Comparison of ENCODE assay signal across 19 mouse cellular contexts in genomic region chr12:106726920-106727319, GRCm38 (mm10).
DNase-seq lines count a peak whose midpoint lies in the region; ATAC-seq and TF ChIP-seq lines count a peak whose summit lies in the region.
"Had no signal": no experiment of that assay in that cellular context is flagged by ENCODE, and none has a peak within 500 bp of the region (broad histone marks: within the 10 kb centered on the region; RNA-seq: fewer than 3 reads in every experiment).

No protein-coding gene starts in this region.

- ATAC-seq in cerebellum, adult (ENCODE audit: insufficient number of reproducible peaks, low FRiP score, low TSS enrichment) = no peak
- ATAC-seq in midbrain, embryonic 11.5 days (ENCODE audit: low FRiP score) = peak; percentile 65
- no peak for ATAC-seq in midbrain, embryonic 15.5 days (replicated peaks)
- no peak for ATAC-seq in midbrain, postnatal 0 days (ENCODE audit: low FRiP score)
- ATAC-seq: forebrain, embryonic 16.5 days had no signal

- no peaks in the 10 kb centered on the region for H3K4me1 ChIP-seq in midbrain, embryonic 11.5 days (ENCODE audit: control insufficient read depth, insufficient read depth, low read length)
- no peaks in the 10 kb centered on the region for H3K4me1 ChIP-seq in midbrain, embryonic 15.5 days
- H3K4me1 ChIP-seq in midbrain, postnatal 0 days (ENCODE audit: insufficient read depth, low read length) = no peaks in the 10 kb centered on the region
- H3K4me1 ChIP-seq: heart, embryonic 15.5 days had no signal

- TF ChIP-seq CTCF in midbrain, postnatal 0 days (IDR thresholded peaks at IDR 0.05) = no peak

- no peak overlapping the region for H3K9ac ChIP-seq in midbrain, embryonic 11.5 days (ENCODE audit: low read length)
- H3K9ac ChIP-seq in midbrain, embryonic 15.5 days = no peak overlapping the region
- no peak overlapping the region for H3K9ac ChIP-seq in midbrain, postnatal 0 days (replicated peaks; ENCODE audit: low read length, poor library complexity, severe bottlenecking)
- H3K9ac ChIP-seq: heart, embryonic 15.5 days; hindbrain, embryonic 14.5 days had no signal

- H3K4me2 ChIP-seq in midbrain, embryonic 11.5 days = no peak overlapping the region
- H3K4me2 ChIP-seq in midbrain, embryonic 15.5 days = no peak overlapping the region
- no peak overlapping the region for H3K4me2 ChIP-seq in midbrain, postnatal 0 days (ENCODE audit: low read depth, low read length, poor library complexity, severe bottlenecking)
- H3K4me2 ChIP-seq: heart, embryonic 11.5 days; heart, embryonic 15.5 days; hindbrain, embryonic 14.5 days had no signal

- no peak overlapping the region for H3K27ac ChIP-seq in midbrain, embryonic 11.5 days (ENCODE audit: low read depth, low read length)
- no peak overlapping the region for H3K27ac ChIP-seq in midbrain, embryonic 15.5 days
- no peak overlapping the region for H3K27ac ChIP-seq in midbrain, postnatal 0 days (ENCODE audit: low read depth, low read length)
- H3K27ac ChIP-seq: embryonic facial prominence, embryonic 10.5 days; heart, adult 2 months; heart, embryonic 15.5 days; hindbrain, embryonic 14.5 days had no signal

- DNase-seq in cerebellum, postnatal 14 days = peak; percentile 55 to 69
- peak; percentile 21 to 60 for DNase-seq in layer of hippocampus, postnatal 14 days (ENCODE audit: low spot score in 2 of 2)
- DNase-seq in layer of hippocampus, adult 18-20 months (ENCODE audit: low spot score in 2 of 2) = no peak
- DNase-seq in midbrain, embryonic 11.5 days (ENCODE audit: low spot score, missing footprints) = no peak
- DNase-seq in midbrain, postnatal 0 days (ENCODE audit: low spot score) = peak; percentile 52
- no peak for DNase-seq in kidney, postnatal 14 days
- DNase-seq: adrenal gland, postnatal 10 days; cerebellum, adult 11 months; cerebellum, adult 9-10 months; gastrocnemius, postnatal 14 days; heart, adult 2 months; heart, postnatal 14 days had no signal

- H3K4me3 ChIP-seq in midbrain, embryonic 11.5 days (ENCODE audit: low read depth, low read length) = no peak overlapping the region
- H3K4me3 ChIP-seq in midbrain, embryonic 15.5 days = no peak overlapping the region
- H3K4me3 ChIP-seq in midbrain, postnatal 0 days (ENCODE audit: low read depth, low read length) = no peak overlapping the region
- H3K4me3 ChIP-seq: embryonic facial prominence, embryonic 10.5 days; heart, adult 2 months; heart, embryonic 15.5 days had no signal

- no peaks in the 10 kb centered on the region for H3K9me3 ChIP-seq in midbrain, embryonic 11.5 days (ENCODE audit: control insufficient read depth, low read length)
- no peaks in the 10 kb centered on the region for H3K9me3 ChIP-seq in midbrain, embryonic 15.5 days
- H3K9me3 ChIP-seq in midbrain, postnatal 0 days (ENCODE audit: low read length) = no peaks in the 10 kb centered on the region
- H3K9me3 ChIP-seq: embryonic facial prominence, embryonic 10.5 days; heart, embryonic 15.5 days had no signal

- no peaks in the 10 kb centered on the region for H3K27me3 ChIP-seq in midbrain, embryonic 11.5 days (ENCODE audit: control insufficient read depth, insufficient read depth, low read length)
- no peaks in the 10 kb centered on the region for H3K27me3 ChIP-seq in midbrain, embryonic 15.5 days (replicated peaks)
- no peaks in the 10 kb centered on the region for H3K27me3 ChIP-seq in midbrain, postnatal 0 days (ENCODE audit: insufficient read depth, low read length)
- H3K27me3 ChIP-seq: heart, embryonic 15.5 days had no signal

- 25% methylated on average over 8 of the region's 8 CpGs for WGBS in midbrain, embryonic 11.5 days
- 49% methylated on average over 8 of the region's 8 CpGs for WGBS in midbrain, embryonic 15.5 days
- 25% methylated on average over 8 of the region's 8 CpGs for WGBS in midbrain, postnatal 0 days

- H3K36me3 ChIP-seq in midbrain, embryonic 11.5 days (ENCODE audit: control insufficient read depth, insufficient read depth, low read length) = no peaks in the 10 kb centered on the region
- no peaks in the 10 kb centered on the region for H3K36me3 ChIP-seq in midbrain, embryonic 15.5 days (replicated peaks)
- H3K36me3 ChIP-seq in midbrain, postnatal 0 days (ENCODE audit: insufficient read depth, low read length) = no peaks in the 10 kb centered on the region
- H3K36me3 ChIP-seq: embryonic facial prominence, embryonic 10.5 days; heart, embryonic 15.5 days had no signal

Comparison
In these comparisons a context has a peak if more than half of its experiments do, and no peak if none do; other contexts are left out.
1. DNase-seq: peak in cerebellum, postnatal 14 days (2 of 2), layer of hippocampus, postnatal 14 days (2 of 2) and midbrain, postnatal 0 days (single experiment); none in layer of hippocampus, adult 18-20 months (0 of 2), midbrain, embryonic 11.5 days (single experiment) and kidney, postnatal 14 days (single experiment).